Mouse (Mus musculus) E14TG2a.4 (cell line): ENCODE measurements around the gene Nudt22.

Experiments used
- H3K27me3 ChIP-seq: 2 replicates; pipeline ENCODE4 v1.6.1; 2014; ENCODE audit warnings: low read length, control low read depth; ENCODE audit not compliant: insufficient read depth
- H3K36me3 ChIP-seq: 2 replicates; pipeline ENCODE4 v1.6.1; 2014; ENCODE audit warnings: low read length, control low read depth; ENCODE audit not compliant: insufficient read depth
- H3K4me1 ChIP-seq: replicated peaks from 2 replicates; pipeline ENCODE4 v1.6.1; 2014; ENCODE audit warnings: low read depth, low read length, control low read depth
- H3K4me3 ChIP-seq: replicated peaks from 2 replicates; pipeline ENCODE4 v1.5.1; 2014; ENCODE audit warnings: mild to moderate bottlenecking, low read length
- H3K9me3 ChIP-seq: 2 replicates; pipeline ENCODE4 v1.6.1; 2014; ENCODE audit warnings: low read length, control low read depth
- CTCF ChIP-seq: conservative IDR thresholded peaks from 2 replicates; pipeline ENCODE4 v1.5.1; 2014; ENCODE audit warnings: low read length
- NANOG ChIP-seq: IDR thresholded peaks from 2 replicates; pipeline ENCODE4 v1.6.1; 2014; ENCODE audit warnings: borderline replicate concordance, low read length, mixed read lengths
- POU5F1 ChIP-seq: IDR thresholded peaks from 2 replicates; pipeline ENCODE4 v1.6.1; 2014; ENCODE audit warnings: low read length, borderline replicate concordance

Nudt22 gene

DNA sequence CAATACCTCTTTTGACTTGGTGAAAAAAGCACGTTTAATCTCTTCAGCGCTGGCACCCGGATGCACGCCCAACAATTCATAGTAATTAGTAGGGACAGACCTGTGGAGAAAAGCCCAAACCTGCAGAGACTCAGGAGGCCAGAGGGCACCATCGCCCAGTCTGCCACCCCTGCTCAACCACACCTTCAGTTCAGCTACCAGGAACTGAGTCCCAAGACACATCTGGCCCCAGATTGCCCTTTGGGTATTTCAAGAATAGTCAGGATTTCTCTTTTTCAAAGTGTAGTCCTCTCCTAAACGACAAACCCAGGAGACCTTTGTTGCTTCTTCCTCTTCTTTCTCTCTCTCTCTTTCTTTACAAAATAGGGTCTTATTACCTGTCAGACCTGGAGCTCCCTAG is 5.2 kb downstream of the Nudt22 start:
- Histone ChIP-seq H3K4me3 (no peak overlapping the region), H3K9me3 (no peaks in the 10 kb centered on the region), H3K27me3 (no peaks in the 10 kb centered on the region), H3K4me1 (peaks cover 82% of the 10 kb centered on the region), H3K36me3 (peaks cover 15% of the 10 kb centered on the region)
- TF ChIP-seq NANOG (no peak), CTCF (no peak), POU5F1 (no peak)

DNA sequence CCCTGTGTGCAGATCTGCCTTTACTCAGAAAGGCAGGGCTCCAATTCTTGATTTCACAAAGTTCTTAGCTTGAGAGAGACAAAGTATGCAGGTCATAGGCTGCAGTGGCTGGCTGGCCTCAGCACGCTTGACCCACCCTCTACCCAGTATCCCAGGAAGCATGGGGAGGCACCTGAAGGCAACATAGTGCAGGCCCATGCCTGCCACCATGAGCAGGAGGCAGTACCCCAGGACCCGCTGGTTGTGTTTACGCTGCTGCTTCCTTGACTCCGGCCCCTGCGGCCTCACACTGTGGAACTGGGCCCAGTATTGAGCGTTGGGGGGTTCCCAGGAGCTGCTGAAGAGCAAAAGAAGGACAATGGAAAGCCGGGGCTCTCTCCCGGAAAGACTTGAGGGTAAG is 6.7 kb downstream of the Nudt22 start:
- Histone ChIP-seq H3K4me3 (peak overlapping the region; percentile 32; the same call in 1 of the 2 replicates), H3K9me3 (no peaks in the 10 kb centered on the region)
- no peak for TF ChIP-seq NANOG
- no peak for TF ChIP-seq POU5F1
- TF ChIP-seq CTCF = no peak

DNA sequence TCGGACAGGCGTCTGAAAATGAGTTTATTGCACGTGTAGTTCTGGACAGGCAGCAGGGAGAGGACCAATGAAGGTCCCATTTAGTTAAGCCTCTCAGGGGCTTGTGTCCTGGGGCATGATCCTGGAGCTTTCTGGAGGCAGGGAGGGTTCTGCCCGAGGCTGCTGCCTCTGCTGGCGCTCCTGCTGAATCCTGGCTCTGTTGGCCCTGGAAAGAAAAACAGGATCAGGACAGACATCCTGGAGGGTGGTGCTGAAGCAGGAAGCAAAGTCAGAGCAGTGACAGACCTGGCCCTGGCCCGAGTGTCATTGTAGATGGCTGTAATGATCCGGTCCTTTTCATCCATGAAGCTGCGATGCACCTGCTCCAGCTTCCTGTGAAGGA is 8.0 kb downstream of the Nudt22 start:
- peak overlapping the region; percentile 86 for H3K4me3 ChIP-seq
- TF ChIP-seq POU5F1 = no peak
- no peak for TF ChIP-seq NANOG
- no peak for TF ChIP-seq CTCF

More for the DNA sequence above, 6.7 kb downstream of the Nudt22 start:
- peaks cover 29% of the 10 kb centered on the region for H3K36me3 ChIP-seq
- H3K4me1 ChIP-seq = peaks cover 82% of the 10 kb centered on the region
- no peaks in the 10 kb centered on the region for H3K27me3 ChIP-seq

DNA sequence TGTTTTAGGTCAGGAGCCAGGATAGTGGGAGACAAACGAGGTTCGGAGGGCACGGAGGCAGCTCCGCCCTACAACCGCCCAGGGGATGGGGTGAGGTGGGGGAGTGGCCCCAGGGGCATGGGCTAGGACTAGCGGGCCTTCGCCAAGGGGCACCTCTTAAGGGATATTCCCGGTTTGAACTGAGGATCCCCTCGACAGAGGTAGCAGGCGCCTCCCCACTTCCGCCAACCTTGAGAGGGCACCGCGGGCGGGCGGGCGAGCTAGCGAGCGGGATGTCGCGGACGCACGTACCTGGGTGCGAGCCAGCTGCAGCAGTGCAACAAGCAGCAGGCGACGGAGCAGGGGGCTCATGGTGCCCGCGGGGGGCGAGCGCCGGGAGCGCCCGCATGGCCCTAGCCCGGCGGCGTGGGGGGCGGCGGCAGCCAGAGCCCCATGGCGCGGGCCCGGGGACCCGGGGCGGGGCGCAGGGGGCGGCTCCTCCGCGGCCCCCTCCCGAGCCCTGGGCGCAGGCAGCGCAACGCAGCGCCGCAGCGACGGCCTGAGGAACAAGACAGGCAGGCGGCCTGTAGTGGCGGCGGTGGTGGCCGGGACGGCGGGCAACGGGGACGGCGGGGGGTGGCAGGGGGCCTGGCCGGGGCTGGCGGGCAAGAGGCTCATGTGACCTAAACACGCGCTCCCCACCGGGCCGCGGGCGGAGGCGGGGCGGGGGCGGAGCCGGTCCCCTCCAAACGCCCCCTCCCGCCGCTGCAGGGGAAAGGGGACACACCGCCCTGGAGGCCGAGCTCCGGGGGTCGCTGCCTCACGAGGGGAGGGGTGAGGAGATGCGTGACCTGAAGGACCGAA is 8.6 kb downstream of the Nudt22 start, which contains the start of gene Vegfb:
TSS of gene Vegfb (minus strand) at position 591 of the 843 bp plus-strand sequence.
- Histone ChIP-seq H3K27me3 (no peaks in the 10 kb centered on the region), H3K4me3 (peak within 1 kb of the TSS; percentile 86), H3K4me1 (peaks cover 83% of the 10 kb centered on the region), H3K36me3 (peaks cover 47% of the 10 kb centered on the region), H3K9me3 (no peaks in the 10 kb centered on the region)
- TF ChIP-seq NANOG = no peak
- TF ChIP-seq CTCF = no peak
- TF ChIP-seq POU5F1 = no peak

More for the DNA sequence above, 8.0 kb downstream of the Nudt22 start:
- H3K4me1 ChIP-seq = peaks cover 82% of the 10 kb centered on the region
- H3K9me3 ChIP-seq = no peaks in the 10 kb centered on the region
- H3K27me3 ChIP-seq = no peaks in the 10 kb centered on the region
- peaks cover 41% of the 10 kb centered on the region for H3K36me3 ChIP-seq

DNA sequence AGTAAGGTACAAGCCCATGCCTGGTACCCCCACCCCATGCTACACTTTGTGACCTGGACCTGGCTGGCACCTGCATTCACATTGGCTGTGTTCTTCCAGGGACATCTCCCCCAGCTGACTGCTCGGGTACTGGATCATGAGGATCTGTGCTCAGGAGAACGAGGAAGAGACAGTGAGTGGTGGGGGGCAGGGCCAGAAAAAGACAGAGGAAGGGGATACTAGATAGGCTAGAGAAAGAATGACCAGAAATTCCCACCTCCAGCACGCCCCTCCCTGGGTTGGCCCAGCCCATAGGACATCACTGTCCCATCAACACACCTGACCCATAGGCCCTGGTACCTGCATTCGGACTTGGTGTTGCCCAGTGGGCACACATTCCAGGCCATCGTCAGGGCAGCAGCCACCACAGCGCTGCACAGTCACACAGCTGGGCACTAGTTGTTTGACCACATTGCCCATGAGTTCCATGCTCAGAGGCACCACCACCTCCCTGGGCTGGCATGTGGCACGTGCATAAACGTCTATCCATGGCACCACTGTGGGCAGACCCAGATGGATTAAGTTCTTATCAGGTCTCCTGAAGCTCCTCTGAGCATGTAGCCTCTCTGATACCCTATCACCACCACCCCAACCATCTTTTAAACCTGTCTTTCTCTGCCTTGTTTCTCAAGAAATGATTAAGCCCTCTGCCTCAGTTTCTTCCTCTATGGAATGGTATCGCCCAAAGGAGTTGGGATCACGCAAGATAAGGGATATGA is 9.8 kb downstream of the Nudt22 start:
- H3K4me3 ChIP-seq = peak overlapping the region; percentile 86
- no peaks in the 10 kb centered on the region for H3K9me3 ChIP-seq
- peaks cover 57% of the 10 kb centered on the region for H3K36me3 ChIP-seq
- TF ChIP-seq NANOG = no peak
- no peak for TF ChIP-seq CTCF
- no peak for TF ChIP-seq POU5F1
- H3K4me1 ChIP-seq = peaks cover 82% of the 10 kb centered on the region
- no peaks in the 10 kb centered on the region for H3K27me3 ChIP-seq

DNA sequence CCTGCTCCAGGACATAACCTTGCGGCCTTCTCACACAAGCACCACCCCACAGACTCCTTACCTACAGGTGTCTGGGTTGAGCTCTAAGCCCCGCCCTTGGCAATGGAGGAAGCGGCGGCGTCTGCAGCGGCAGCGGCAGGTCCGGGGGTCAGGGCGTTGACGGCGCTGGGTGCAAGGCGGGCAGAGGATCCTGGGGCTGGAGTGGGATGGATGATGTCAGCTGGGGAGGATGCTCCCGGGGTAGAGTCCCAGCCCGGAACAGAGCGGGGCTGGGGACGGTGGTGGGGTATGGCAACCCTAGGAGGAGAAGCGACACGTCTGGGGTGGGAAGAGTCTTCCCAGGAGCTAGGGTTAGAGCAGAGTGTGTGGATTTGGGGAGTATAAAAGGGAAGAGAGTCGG is 10.6 kb downstream of the Nudt22 start:
- no peaks in the 10 kb centered on the region for H3K27me3 ChIP-seq
- no peak for TF ChIP-seq POU5F1
- no peak for TF ChIP-seq NANOG
- no peak for TF ChIP-seq CTCF
- H3K4me1 ChIP-seq = peaks cover 77% of the 10 kb centered on the region
- peak overlapping the region; percentile 86 for H3K4me3 ChIP-seq
- no peaks in the 10 kb centered on the region for H3K9me3 ChIP-seq
- H3K36me3 ChIP-seq = peaks cover 57% of the 10 kb centered on the region

DNA sequence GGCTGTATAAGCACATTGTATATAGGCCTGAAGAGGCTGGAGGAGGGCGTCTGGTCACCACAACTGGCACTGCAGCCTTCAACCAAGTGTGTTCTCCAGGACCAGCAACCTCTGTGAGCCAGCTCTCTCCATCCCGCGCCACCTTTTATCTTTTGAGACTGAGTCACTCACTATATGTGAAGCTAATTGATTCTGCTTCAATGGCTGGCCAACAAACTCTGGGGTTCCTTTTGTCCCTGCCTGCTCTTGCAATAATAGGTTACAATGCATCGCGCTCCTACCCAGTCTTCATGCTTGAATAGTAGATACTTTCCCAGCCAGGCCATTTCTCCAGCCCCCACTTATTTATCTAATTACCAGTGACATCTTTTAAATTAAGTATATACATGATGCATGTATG is 12.3 kb downstream of the Nudt22 start:
- Histone ChIP-seq H3K4me3 (no peak overlapping the region), H3K27me3 (no peaks in the 10 kb centered on the region)
- TF ChIP-seq POU5F1 (no peak), NANOG (no peak), CTCF (no peak)

DNA sequence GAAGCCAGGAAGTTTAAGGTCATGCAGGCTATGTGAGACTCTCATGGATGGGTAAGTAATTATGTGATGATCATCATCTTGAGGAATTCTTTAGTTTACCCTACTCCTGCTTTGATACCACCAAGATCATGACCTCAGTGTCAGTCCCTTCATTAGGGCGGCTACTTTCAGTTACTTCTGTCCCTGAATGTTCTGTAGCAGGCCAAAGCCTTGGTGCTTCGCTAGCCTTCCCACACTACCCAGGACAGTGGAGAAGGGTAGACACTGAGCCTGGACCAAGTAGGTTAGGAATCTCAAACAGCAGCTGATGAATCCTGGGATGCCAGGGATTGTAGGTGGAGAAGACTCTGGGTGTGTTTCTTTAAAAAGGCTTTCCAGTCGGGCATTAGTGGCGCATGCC is 14.5 kb downstream of the Nudt22 start:
- no peak for TF ChIP-seq NANOG
- no peak for TF ChIP-seq CTCF
- TF ChIP-seq POU5F1 = no peak
- H3K9me3 ChIP-seq = no peaks in the 10 kb centered on the region
- no peaks in the 10 kb centered on the region for H3K27me3 ChIP-seq
- peaks cover 74% of the 10 kb centered on the region for H3K36me3 ChIP-seq
- H3K4me1 ChIP-seq = peaks cover 78% of the 10 kb centered on the region
- peak overlapping the region; percentile 91 for H3K4me3 ChIP-seq

More for the DNA sequence above, 12.3 kb downstream of the Nudt22 start:
- peaks cover 54% of the 10 kb centered on the region for H3K36me3 ChIP-seq
- H3K9me3 ChIP-seq = no peaks in the 10 kb centered on the region
- peaks cover 72% of the 10 kb centered on the region for H3K4me1 ChIP-seq
